Mouse (Mus musculus) hindbrain, embryonic 11.5 days (tissue): ENCODE data around the gene Gm5485. TPM values are rescaled to one million over a fixed set of nuclear protein-coding genes. Genes with fewer than 3 reads are reported as not detected.

ENCODE experiments used
- ATAC-seq: fragments of 200-750 bp; cut with Nextera tagmentation; 2 replicates; pipeline ENCODE4 v1.8.0; 2017; ENCODE audit warnings: mild to moderate bottlenecking, moderate TSS enrichment, moderate library complexity; ENCODE audit not compliant: low FRiP score
- DNase-seq: peaks from one replicate; pipeline ENCODE4 v3.0.0-alpha.2; 2015; ENCODE audit warnings: low spot score
- H3K27ac ChIP-seq: fragments of 300-500 bp; sonication (generic); 2 replicates; pipeline ENCODE4 v1.5.1; 2014; ENCODE audit warnings: mild to moderate bottlenecking, low read depth, low read length
- H3K27me3 ChIP-seq: fragments of 300-500 bp; sonication (generic); 2 replicates; pipeline ENCODE4 v1.6.1; 2014; ENCODE audit warnings: mild to moderate bottlenecking, low read length, moderate library complexity, mixed read lengths; ENCODE audit not compliant: control insufficient read depth, insufficient read depth
- H3K36me3 ChIP-seq: fragments of 300-500 bp; sonication (generic); 2 replicates; pipeline ENCODE4 v1.6.1; 2014; ENCODE audit warnings: mild to moderate bottlenecking, low read length, moderate library complexity, mixed read lengths; ENCODE audit not compliant: control insufficient read depth, insufficient read depth
- H3K4me1 ChIP-seq: fragments of 300-500 bp; sonication (generic); replicated peaks from 2 replicates; pipeline ENCODE4 v1.6.1; 2014; ENCODE audit warnings: low read length, mixed read lengths; ENCODE audit not compliant: control insufficient read depth, insufficient read depth
- H3K4me2 ChIP-seq: fragments of 300-500 bp; sonication (generic); replicated peaks from 2 replicates; pipeline ENCODE4 v1.6.1; 2014; ENCODE audit warnings: mild to moderate bottlenecking, low read depth, low read length
- H3K4me3 ChIP-seq: fragments of 300-500 bp; sonication (generic); 2 replicates; pipeline ENCODE4 v1.5.1; 2014; ENCODE audit warnings: low read depth, low read length
- H3K9ac ChIP-seq: fragments of 300-500 bp; sonication (generic); 2 replicates; pipeline ENCODE4 v1.6.1; 2014; ENCODE audit warnings: low read depth, low read length
- H3K9me3 ChIP-seq: fragments of 300-500 bp; sonication (generic); 2 replicates; pipeline ENCODE4 v1.6.1; 2016; ENCODE audit warnings: low read length; ENCODE audit not compliant: control insufficient read depth
- WGBS: fragments of 180-500 bp; shearing (Covaris S2); extraction: QIAGEN DNeasy Blood & Tissue Kit; methylation state at CpG from one replicate; pipeline ENCODE4 v1.1.7; 2014; 5-methylcytosine and 5-hydroxymethylcytosine counted together
- polyA plus RNA-seq: library from polyadenylated mRNA; unstranded; fragments of >200 nt; fragmentation: Nextera tagmentation; extraction: Ambion mirVana; gene quantifications from 2 replicates; pipeline ENCODE4 v1.2.1, GENCODE M21; 2014

Gm5485 gene
- polyA plus RNA-seq, 1 experiment from 2014 or later = not detected

GRCm38 (mm10) chr16:48422501-48422900 is 10.3 kb upstream of the Gm5485 start:
- Histone ChIP-seq H3K36me3 (no peaks in the 10 kb centered on the region), H3K4me1 (no peaks in the 10 kb centered on the region), H3K9me3 (no peaks in the 10 kb centered on the region), H3K4me3 (no peak overlapping the region), H3K4me2 (no peak overlapping the region), H3K27ac (no peak overlapping the region), H3K9ac (no peak overlapping the region), H3K27me3 (no peaks in the 10 kb centered on the region)
- DNase-seq = no peak
- 22% methylated on average over 2 of the region's 2 CpGs for WGBS
- no peak for ATAC-seq

GRCm38 (mm10) chr16:48419035-48419434 is 6.8 kb upstream of the Gm5485 start:
- DNase-seq (no peak), ATAC-seq (no peak)
- WGBS = 88% methylated on average over 2 of the region's 2 CpGs
- no peaks in the 10 kb centered on the region for H3K9me3 ChIP-seq
- H3K36me3 ChIP-seq = no peaks in the 10 kb centered on the region
- no peaks in the 10 kb centered on the region for H3K4me1 ChIP-seq
- no peaks in the 10 kb centered on the region for H3K27me3 ChIP-seq
- no peak overlapping the region for H3K4me3 ChIP-seq
- no peak overlapping the region for H3K9ac ChIP-seq
- no peak overlapping the region for H3K4me2 ChIP-seq
- H3K27ac ChIP-seq = no peak overlapping the region

DNA sequence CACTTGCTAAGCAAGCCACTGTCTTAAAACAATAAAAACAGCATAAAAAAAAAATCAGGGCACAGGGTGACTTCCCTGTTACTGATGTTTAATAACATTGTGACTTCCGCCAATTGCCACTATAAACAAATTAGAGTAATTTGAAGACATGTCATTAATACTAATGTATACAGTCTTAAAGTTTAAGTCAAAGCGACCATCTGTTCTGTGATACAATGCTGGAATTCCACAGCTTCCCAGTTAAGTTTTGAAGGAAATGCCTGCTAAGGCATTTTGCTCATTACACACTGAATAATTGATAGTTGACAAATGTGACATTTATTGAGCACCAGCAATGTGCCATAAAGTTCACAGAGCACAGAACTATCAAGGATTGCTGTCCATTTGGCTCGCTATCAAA is 6.3 kb upstream of the Gm5485 start:
- Histone ChIP-seq H3K4me3 (no peak overlapping the region), H3K9me3 (no peaks in the 10 kb centered on the region), H3K9ac (no peak overlapping the region)

DNA sequence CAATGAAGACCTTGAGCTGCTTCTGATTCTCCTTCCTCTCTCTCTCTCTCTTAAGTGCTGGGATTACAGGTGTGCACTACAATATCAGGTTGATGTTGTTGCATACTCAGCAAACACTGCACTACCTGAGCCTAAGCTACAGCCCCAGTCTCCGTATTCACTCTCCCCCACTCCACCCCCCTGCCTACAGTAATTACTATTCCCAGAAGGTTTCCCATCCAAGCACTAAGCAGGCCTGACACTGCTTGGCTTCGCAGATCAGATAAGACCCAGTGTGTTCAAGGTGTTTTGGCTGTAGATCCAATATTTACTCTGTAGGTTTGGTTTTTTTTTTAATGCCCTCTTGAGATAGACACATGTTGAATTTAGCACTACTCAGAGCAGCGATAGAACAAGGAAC is 2.1 kb downstream of the Gm5485 start:
- no peak overlapping the region for H3K4me3 ChIP-seq
- 77% methylated on average over 3 of the region's 3 CpGs for WGBS

More for the DNA sequence above, 6.3 kb upstream of the Gm5485 start:
- Histone ChIP-seq H3K36me3 (no peaks in the 10 kb centered on the region), H3K4me1 (no peaks in the 10 kb centered on the region), H3K4me2 (no peak overlapping the region), H3K27me3 (no peaks in the 10 kb centered on the region), H3K27ac (no peak overlapping the region)
- DNase-seq (no peak), ATAC-seq (no peak)
- WGBS = 81% methylated on average over 3 of the region's 3 CpGs

GRCm38 (mm10) chr16:48409580-48409979 is 2.6 kb downstream of the Gm5485 start:
- Histone ChIP-seq H3K4me3 (no peak overlapping the region), H3K36me3 (no peaks in the 10 kb centered on the region), H3K4me2 (no peak overlapping the region), H3K4me1 (no peaks in the 10 kb centered on the region), H3K27ac (no peak overlapping the region), H3K9me3 (no peaks in the 10 kb centered on the region), H3K27me3 (no peaks in the 10 kb centered on the region), H3K9ac (no peak overlapping the region)
- WGBS = 51% methylated on average over 7 of the region's 7 CpGs
- no peak for ATAC-seq
- no peak for DNase-seq

More for the DNA sequence above, 2.1 kb downstream of the Gm5485 start:
- Histone ChIP-seq H3K4me2 (no peak overlapping the region), H3K36me3 (no peaks in the 10 kb centered on the region), H3K4me1 (no peaks in the 10 kb centered on the region), H3K27ac (no peak overlapping the region), H3K9ac (no peak overlapping the region), H3K27me3 (no peaks in the 10 kb centered on the region), H3K9me3 (no peaks in the 10 kb centered on the region)
- no peak for ATAC-seq
- no peak for DNase-seq

DNA sequence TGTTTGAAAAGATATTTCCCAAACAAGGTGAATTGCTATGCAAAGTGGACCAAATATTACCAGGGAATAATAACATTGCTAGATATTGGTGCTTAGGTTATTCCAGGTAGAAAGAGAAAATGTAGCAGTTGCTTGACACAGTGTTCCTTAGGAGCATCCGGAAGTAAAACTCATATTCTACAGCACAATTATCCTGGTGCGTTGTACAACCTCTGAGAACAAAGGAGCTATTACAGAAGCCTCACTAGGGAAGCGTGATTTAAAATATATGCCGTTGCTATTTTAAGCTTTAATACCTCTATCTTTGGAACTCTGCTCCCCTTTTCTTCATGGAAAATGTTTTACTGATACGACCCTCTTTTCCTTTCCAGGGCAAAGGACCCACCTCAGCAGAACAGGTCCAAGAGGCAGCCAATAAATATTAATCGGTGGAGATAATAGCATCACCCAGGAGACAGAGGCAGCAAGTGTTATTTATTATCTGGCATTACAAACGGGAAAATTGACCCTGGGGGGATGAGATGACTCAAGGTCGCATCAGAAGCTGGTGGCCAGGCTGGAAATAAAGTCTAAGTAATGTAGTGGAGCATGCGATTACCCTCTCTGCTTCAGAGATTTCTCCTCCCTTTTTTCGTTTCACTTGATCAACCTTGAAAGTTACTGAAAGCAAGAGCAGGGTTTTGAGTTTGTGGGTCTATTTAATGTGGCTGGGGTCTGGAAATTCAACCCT is 6.4 kb downstream of the Gm5485 start:
- Histone ChIP-seq H3K4me3 (no peak overlapping the region), H3K27me3 (no peaks in the 10 kb centered on the region), H3K4me2 (no peak overlapping the region), H3K4me1 (no peaks in the 10 kb centered on the region), H3K27ac (no peak overlapping the region), H3K9me3 (no peaks in the 10 kb centered on the region), H3K36me3 (no peaks in the 10 kb centered on the region), H3K9ac (no peak overlapping the region)
- peak; percentile 56; the same call in 1 of the 2 replicates for ATAC-seq
- no peak for DNase-seq
- 62% methylated on average over 10 of the region's 10 CpGs for WGBS

DNA sequence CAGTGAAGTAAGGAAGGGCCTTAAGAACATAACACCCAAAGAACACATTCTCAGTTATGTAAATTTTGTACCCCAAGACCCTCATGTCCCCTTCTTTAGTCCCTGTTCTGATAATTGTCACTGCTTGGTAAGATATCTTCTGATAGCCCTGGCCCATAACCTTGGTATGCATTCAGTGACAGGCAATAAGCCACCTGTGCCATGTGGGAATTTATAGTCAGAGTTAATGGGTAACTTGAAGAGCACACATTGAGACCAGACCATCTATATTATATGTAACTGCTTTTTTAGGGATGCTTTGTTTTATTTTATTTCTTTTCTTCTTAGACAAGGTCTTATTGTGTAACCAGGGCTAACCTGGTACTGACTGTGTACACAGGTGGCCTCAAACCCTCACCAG is 8.2 kb downstream of the Gm5485 start:
- ATAC-seq (no peak), DNase-seq (no peak)
- Histone ChIP-seq H3K36me3 (no peaks in the 10 kb centered on the region), H3K27me3 (no peaks in the 10 kb centered on the region), H3K27ac (no peak overlapping the region), H3K4me2 (no peak overlapping the region), H3K4me1 (no peaks in the 10 kb centered on the region), H3K4me3 (no peak overlapping the region), H3K9ac (no peak overlapping the region), H3K9me3 (no peaks in the 10 kb centered on the region)

- H3K4me1 ChIP-seq = no peaks in the 10 kb centered on the region
- no peak overlapping the region for H3K9ac ChIP-seq
- no peak overlapping the region for H3K27ac ChIP-seq
- no peaks in the 10 kb centered on the region for H3K9me3 ChIP-seq
- no peaks in the 10 kb centered on the region for H3K27me3 ChIP-seq
- no peak overlapping the region for H3K4me2 ChIP-seq
- ATAC-seq (no peak), DNase-seq (no peak)
- no peaks in the 10 kb centered on the region for H3K36me3 ChIP-seq
- H3K4me3 ChIP-seq = no peak overlapping the region
- 86% methylated on average over 3 of the region's 3 CpGs for WGBS
Observed at GRCm38 (mm10) chr16:48403423-48403822, 8.8 kb downstream of the Gm5485 start.

DNA sequence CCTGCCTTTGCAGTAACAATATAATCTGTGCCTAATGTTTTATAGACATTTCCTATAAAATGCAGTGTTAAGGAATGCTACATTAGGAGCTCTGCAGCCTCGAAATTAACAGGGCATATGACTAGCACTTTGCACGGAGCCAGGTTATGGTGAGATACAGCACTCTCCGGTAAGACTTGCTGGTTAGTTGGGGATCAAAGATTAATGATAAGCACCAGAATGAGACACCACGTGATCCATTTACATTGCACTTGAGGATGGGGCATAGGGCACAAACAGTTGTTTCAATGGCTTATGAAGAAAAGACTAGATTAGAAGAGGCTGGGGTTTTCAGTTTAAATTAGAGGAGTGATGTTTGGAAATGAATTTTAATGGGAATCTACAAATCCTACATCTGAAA is 9.3 kb downstream of the Gm5485 start:
- Histone ChIP-seq H3K27ac (no peak overlapping the region), H3K9ac (no peak overlapping the region), H3K27me3 (no peaks in the 10 kb centered on the region), H3K4me1 (no peaks in the 10 kb centered on the region), H3K4me3 (no peak overlapping the region), H3K9me3 (no peaks in the 10 kb centered on the region), H3K4me2 (no peak overlapping the region), H3K36me3 (no peaks in the 10 kb centered on the region)
- DNase-seq (no peak), ATAC-seq (no peak)
- 78% methylated on average over 4 of the region's 4 CpGs for WGBS
